Mouse (Mus musculus) limb, embryonic 14.5 days (tissue): ENCODE results near the gene Cds1. TPM values are rescaled to one million over a fixed set of nuclear protein-coding genes. Genes with fewer than 3 reads are reported as not detected.

ENCODE experiments used
- ATAC-seq: fragments of 200-750 bp; cut with Nextera tagmentation; 2 replicates; pipeline ENCODE4 v1.8.0; 2017; ENCODE audit warnings: low read depth, moderate number of reproducible peaks, moderate TSS enrichment; ENCODE audit not compliant: low FRiP score
- DNase-seq: peaks from one replicate; pipeline ENCODE4 v3.0.0-alpha.2; 2015; ENCODE audit warnings: low spot score
- H3K27ac ChIP-seq: fragments of 300-500 bp; sonication (generic); replicated peaks from 2 replicates; pipeline ENCODE4 v1.5.1; 2014; ENCODE audit warnings: low read depth, mild to moderate bottlenecking, low read length, moderate library complexity, mixed read lengths
- H3K27me3 ChIP-seq: fragments of 300-500 bp; sonication (generic); 2 replicates; pipeline ENCODE4 v1.6.1; 2014; ENCODE audit warnings: low read length, mixed read lengths; ENCODE audit not compliant: control insufficient read depth, insufficient read depth
- H3K36me3 ChIP-seq: fragments of 300-500 bp; sonication (generic); 2 replicates; pipeline ENCODE4 v1.6.1; 2014; ENCODE audit warnings: mild to moderate bottlenecking, low read length, moderate library complexity, mixed read lengths; ENCODE audit not compliant: control insufficient read depth, insufficient read depth
- H3K4me1 ChIP-seq: fragments of 300-500 bp; sonication (generic); 2 replicates; pipeline ENCODE4 v1.6.1; 2014; ENCODE audit warnings: antibody characterized with exemption, low read length, mixed read lengths; ENCODE audit not compliant: control insufficient read depth, insufficient read depth
- H3K4me2 ChIP-seq: fragments of 300-500 bp; sonication (generic); replicated peaks from 2 replicates; pipeline ENCODE4 v1.6.1; 2014; ENCODE audit warnings: low read depth, mild to moderate bottlenecking, low read length, moderate library complexity; ENCODE audit not compliant: severe bottlenecking
- H3K4me3 ChIP-seq: fragments of 300-500 bp; sonication (generic); replicated peaks from 2 replicates; pipeline ENCODE4 v1.5.1; 2014; ENCODE audit warnings: low read length
- H3K9ac ChIP-seq: fragments of 300-500 bp; sonication (generic); 2 replicates; pipeline ENCODE4 v1.6.1; 2014; ENCODE audit warnings: mild to moderate bottlenecking, low read depth, low read length, moderate library complexity; ENCODE audit not compliant: severe bottlenecking
- H3K9me3 ChIP-seq: fragments of 300-500 bp; sonication (generic); 2 replicates; pipeline ENCODE4 v1.6.1; 2016; ENCODE audit warnings: low read length; ENCODE audit not compliant: control insufficient read depth
- POLR2A ChIP-seq: fragments of 200-500 bp; IDR thresholded peaks from 2 replicates; pipeline ENCODE4 v1.8.0; 2012; ENCODE audit warnings: inconsistent platforms, mild to moderate bottlenecking, moderate library complexity, borderline replicate concordance; ENCODE audit not compliant: insufficient read depth, insufficient read length; ENCODE audit errors: extremely low read depth
- whole genome bisulfite sequencing: fragments of 180-500 bp; shearing (Covaris S2); extraction: QIAGEN DNeasy Blood & Tissue Kit; methylation state at CpG from one replicate; pipeline ENCODE4 v1.1.7; 2014; 5-methylcytosine and 5-hydroxymethylcytosine counted together
- polyA plus RNA-seq, 2 experiments: library from polyadenylated mRNA; depleted of rRNA in 1 of 2; stranded (reverse) in 1 of 2; unstranded in 1 of 2; fragments of >200 nt; fragmentation: Nextera tagmentation in 1 of 2; extraction: Ambion mirVana in 1 of 2; gene quantifications; 2 replicates each; pipeline versions ENCODE4 v1.2.1 to v1.2.3; 2012 to 2014

The Cds1 gene
- polyA plus RNA-seq, 2 experiments, result 5.9 to 9.2 TPM

DNA sequence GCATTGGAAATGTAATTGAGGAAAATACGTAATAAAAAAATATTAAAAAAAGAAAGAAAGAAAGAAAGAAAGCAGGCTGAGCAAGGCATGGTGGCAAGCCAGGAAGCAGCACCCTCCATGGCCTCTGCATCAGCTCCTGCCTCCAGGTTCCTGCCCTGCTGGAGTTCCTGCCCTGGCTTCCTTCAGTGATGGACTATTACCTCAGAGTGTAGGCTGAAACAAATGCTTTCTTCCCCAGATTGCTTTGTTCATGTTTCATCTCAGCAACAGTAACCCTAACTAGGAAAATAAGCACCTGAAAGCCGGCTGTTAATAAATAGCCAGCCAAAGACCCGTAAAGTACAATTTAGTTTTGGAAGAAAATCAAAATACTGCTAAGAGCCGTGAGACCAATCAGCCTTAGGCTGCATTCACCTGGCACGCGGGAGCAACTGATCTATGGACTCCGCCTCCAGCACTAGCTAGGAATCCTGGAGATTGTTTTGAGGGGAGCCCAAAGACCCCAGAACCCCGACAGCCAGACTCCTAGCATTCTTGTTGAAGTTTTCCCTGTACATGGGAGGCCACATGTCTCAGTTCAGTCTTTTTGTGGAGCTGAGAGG lies 36.5 kb upstream of the Cds1 start:
- ATAC-seq, result no peak
- H3K4me2 ChIP-seq, result no peak overlapping the region
- WGBS, result 51% methylated on average over 8 of the region's 8 CpGs

DNA sequence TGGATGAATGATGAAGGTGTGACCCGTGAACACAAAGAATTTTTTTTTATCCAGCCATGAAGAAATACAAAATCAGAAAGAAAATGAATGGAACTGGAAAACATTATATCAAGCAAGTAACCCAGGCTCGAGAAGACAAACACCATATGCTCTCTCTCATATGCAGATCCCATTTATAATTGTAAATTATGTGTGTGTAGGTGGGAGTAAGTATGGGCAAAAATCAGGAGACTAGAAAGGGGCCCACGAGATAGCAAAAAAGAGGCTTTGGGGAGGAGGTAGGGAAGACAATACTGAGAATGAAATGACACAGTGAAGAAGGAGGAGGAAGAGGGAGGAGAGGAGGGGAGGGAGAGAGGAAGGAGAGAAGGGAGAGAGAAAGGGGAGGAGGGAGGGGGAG lies 27.6 kb upstream of the Cds1 start:
- ATAC-seq (no peak), DNase-seq (no peak)
- H3K27ac ChIP-seq, result no peak overlapping the region
- no peak overlapping the region for H3K4me2 ChIP-seq
- no peaks in the 10 kb centered on the region for H3K4me1 ChIP-seq
- H3K36me3 ChIP-seq, result no peaks in the 10 kb centered on the region
- TF ChIP-seq POLR2A, result no peak
- no peaks in the 10 kb centered on the region for H3K9me3 ChIP-seq
- H3K27me3 ChIP-seq, result no peaks in the 10 kb centered on the region
- WGBS, result 67% methylated on average over 3 of the region's 3 CpGs
- no peak overlapping the region for H3K4me3 ChIP-seq
- no peak overlapping the region for H3K9ac ChIP-seq

More for the DNA sequence above, 36.5 kb upstream of the Cds1 start:
- Histone ChIP-seq H3K4me1 (no peaks in the 10 kb centered on the region), H3K27ac (no peak overlapping the region), H3K9ac (no peak overlapping the region), H3K36me3 (no peaks in the 10 kb centered on the region), H3K27me3 (no peaks in the 10 kb centered on the region), H3K4me3 (no peak overlapping the region), H3K9me3 (no peaks in the 10 kb centered on the region)
- DNase-seq, result no peak
- TF ChIP-seq POLR2A, result no peak

DNA sequence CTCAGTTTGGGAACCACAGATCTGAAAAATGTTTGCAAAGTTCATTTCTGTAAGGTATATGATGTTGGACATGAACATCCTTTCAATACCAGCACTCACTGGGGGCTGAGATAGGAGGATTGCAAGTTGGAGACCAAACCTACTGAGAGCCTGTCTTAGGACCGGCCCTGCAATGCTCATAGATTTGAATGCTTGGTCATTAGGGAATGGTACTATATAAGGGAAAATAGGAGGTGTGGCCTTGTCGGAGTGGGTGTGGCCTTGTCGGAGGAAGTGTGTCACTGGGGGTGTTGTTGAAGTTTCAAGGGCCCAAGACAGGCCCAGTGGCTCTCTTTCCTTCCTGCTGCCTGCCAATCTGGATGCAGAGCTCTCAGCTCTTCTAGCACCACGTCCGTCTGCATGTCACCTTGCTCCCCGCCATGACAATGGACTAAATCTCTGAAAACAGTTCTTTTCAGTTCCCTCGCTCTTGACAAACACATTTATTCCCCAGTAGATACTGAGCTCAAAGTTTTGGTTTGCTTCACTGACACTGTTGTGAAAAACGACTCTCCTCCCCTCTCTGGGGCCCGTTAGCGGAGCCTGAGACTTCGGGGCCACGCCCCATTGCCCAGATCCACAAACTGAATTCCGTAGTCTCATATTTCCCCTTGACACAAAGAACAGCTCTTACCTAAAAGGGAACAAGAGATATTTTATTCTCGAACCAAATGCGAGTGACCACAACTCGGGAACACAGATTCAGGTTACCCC lies 24.3 kb upstream of the Cds1 start:
- no peak for TF ChIP-seq POLR2A
- Histone ChIP-seq H3K9ac (no peak overlapping the region), H3K27ac (no peak overlapping the region), H3K9me3 (no peaks in the 10 kb centered on the region), H3K4me2 (no peak overlapping the region), H3K4me3 (no peak overlapping the region), H3K27me3 (no peaks in the 10 kb centered on the region), H3K36me3 (no peaks in the 10 kb centered on the region), H3K4me1 (no peaks in the 10 kb centered on the region)
- ATAC-seq (no peak), DNase-seq (no peak)
- WGBS, result 79% methylated on average over 16 of the region's 16 CpGs

DNA sequence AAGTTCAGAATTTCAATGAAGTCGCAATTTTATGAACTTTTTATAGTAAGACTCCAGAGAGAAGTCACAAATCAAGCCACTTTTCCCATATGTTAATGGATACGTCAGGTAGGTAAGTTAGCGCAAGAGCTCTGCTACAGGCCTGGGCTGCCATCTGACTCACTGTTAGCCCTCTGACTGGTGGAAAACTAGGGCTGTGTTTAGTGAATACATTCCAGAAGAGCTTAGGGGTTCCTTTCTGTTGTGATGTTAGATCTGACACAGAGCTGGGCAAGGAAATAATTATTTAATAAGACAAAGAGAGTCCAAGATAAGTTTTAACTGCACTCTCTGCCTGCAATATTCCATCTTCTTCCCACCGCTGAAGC lies 23.7 kb upstream of the Cds1 start:
- H3K4me3 ChIP-seq, result no peak overlapping the region
- H3K27me3 ChIP-seq, result no peaks in the 10 kb centered on the region
- ATAC-seq (no peak), DNase-seq (no peak)
- WGBS, result 74% methylated on average over 4 of the region's 4 CpGs
- H3K27ac ChIP-seq, result no peak overlapping the region
- no peaks in the 10 kb centered on the region for H3K36me3 ChIP-seq
- H3K9ac ChIP-seq, result no peak overlapping the region
- no peak overlapping the region for H3K4me2 ChIP-seq
- H3K4me1 ChIP-seq, result no peaks in the 10 kb centered on the region
- no peaks in the 10 kb centered on the region for H3K9me3 ChIP-seq
- no peak for TF ChIP-seq POLR2A

DNA sequence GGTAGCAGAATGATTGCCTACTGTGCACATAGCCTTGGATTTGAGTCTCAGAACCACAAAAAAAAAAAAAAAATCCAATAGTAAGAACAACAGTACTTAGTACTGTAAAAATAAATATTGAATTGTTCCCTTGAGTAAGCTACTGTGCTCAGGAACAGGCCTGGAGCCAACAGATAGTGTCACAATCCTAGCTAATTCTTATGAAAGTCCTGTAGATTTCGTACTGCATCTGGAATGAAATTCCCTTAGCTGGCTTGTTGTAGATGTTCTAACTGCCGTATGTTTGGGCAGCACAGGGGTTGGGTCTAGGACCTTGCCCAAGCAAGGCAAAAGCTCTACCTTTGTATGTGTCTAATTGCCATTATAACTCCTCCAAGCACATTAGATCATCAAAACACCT lies 22.9 kb upstream of the Cds1 start:
- Histone ChIP-seq H3K27me3 (no peaks in the 10 kb centered on the region), H3K27ac (peak overlapping the region; percentile 19; the same call in 1 of the 2 replicates), H3K4me3 (no peak overlapping the region), H3K9me3 (no peaks in the 10 kb centered on the region), H3K9ac (no peak overlapping the region), H3K36me3 (no peaks in the 10 kb centered on the region), H3K4me1 (no peaks in the 10 kb centered on the region), H3K4me2 (no peak overlapping the region)
- no peak for TF ChIP-seq POLR2A
- ATAC-seq (no peak), DNase-seq (no peak)
- WGBS, result 85% methylated on average over 2 of the region's 2 CpGs
